Mouse (Mus musculus): Measurements from ENCODE around the gene Frat2. TPM values are rescaled to one million over a fixed set of nuclear protein-coding genes. Genes with fewer than 3 reads are reported as not detected.

The Frat2 gene
- polyA plus RNA-seq, 1 experiment from 2014 or later, result 11.7 TPM

DNA sequence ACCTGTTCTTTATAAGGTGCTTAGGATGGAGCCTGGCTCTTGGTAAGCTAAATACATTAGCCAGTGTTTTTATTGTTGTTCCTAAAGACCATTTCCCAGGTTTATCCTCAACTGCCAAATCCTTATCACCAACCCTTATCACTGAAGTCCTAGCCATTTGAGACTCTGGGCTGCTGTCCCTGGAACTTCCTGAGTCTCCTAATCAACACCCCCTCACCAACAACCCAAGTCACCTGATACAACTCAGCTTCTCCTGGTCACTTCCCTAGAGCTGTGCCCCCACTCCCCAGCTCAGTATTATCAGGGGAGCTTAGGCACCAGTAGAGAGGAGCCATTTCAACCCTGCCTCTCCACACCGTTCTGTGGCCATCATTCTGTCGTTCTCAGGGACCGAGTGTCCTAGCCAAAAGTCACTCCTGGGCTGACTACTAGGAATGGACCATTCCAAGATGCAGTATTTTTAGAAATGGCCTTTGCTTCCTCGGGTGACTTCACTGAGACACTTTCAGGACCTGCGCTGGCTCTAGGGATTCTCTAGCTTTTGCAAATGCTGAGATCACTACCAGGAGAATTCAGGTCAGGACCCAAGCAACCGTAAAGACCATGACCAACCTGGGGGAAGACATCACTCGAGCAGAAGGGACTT, 6.7 kb downstream of the Frat2 start:
- Histone ChIP-seq H3K9me3 (no peaks in the 10 kb centered on the region), H3K36me3 (no peaks in the 10 kb centered on the region), H3K4me1 (replicated peaks) (peaks cover 14% of the 10 kb centered on the region), H3K4me3 (no peak overlapping the region), H3K4me2 (no peak overlapping the region), H3K9ac (no peak overlapping the region), H3K27me3 (no peaks in the 10 kb centered on the region), H3K27ac (replicated peaks) (no peak overlapping the region)
- no peak for ATAC-seq (ENCODE audit: low read depth)
- 83% methylated on average over 7 of the region's 7 CpGs for WGBS

DNA sequence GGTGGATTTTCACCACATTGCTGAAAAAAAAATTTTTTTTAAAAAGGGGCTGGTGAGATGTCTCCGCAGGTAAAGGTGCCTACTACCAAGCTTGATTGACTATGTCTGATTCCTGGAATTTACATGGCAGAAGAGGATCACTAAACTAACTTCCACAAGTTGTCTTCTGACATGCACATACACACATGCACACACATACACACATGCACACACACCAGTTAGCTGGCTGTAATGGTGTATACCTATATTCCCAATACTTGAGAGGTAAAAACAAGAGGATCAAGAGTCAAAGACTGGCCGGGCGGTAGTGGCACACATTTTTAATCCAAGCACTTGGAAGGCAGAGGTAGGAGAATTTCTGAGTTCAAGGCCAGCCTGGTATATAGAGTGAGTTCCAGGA, 8.2 kb downstream of the Frat2 start:
- 95% methylated on average over 3 of the region's 3 CpGs for WGBS
- Histone ChIP-seq H3K27ac (replicated peaks) (no peak overlapping the region), H3K27me3 (no peaks in the 10 kb centered on the region), H3K9ac (no peak overlapping the region), H3K36me3 (no peaks in the 10 kb centered on the region), H3K4me1 (replicated peaks) (peaks cover 15% of the 10 kb centered on the region), H3K4me2 (no peak overlapping the region), H3K9me3 (no peaks in the 10 kb centered on the region), H3K4me3 (no peak overlapping the region)
- ATAC-seq (ENCODE audit: low read depth), result no peak

DNA sequence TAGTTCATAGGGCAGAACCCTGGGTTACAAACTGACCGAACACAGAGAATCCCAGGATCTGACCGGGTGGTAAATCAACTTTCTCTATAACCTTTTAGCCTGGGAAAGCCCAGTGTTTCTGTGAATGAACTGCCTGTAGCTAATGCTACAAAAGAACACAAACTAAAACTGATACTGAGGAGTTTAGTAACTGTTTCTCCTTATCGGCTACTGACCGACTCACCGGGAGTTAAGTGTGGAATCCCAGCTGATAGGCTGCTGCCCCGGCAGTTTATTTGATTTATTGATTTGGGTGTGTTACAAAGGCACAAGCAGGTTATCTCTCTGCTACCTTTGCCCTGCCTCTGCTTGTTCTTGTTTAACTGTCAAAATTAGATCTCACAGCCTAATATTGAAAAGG, 9.1 kb downstream of the Frat2 start:
- Histone ChIP-seq H3K4me3 (no peak overlapping the region), H3K4me2 (no peak overlapping the region), H3K27me3 (0 out of 2 replicates have a peak, but pooled peaks cover under 1% of the 10 kb centered on the region), H3K36me3 (no peaks in the 10 kb centered on the region), H3K9ac (no peak overlapping the region), H3K9me3 (no peaks in the 10 kb centered on the region), H3K4me1 (replicated peaks) (peaks cover 15% of the 10 kb centered on the region), H3K27ac (replicated peaks) (no peak overlapping the region)
- ATAC-seq (ENCODE audit: low read depth), result no peak
- WGBS, result 63% methylated on average over 6 of the region's 6 CpGs

DNA sequence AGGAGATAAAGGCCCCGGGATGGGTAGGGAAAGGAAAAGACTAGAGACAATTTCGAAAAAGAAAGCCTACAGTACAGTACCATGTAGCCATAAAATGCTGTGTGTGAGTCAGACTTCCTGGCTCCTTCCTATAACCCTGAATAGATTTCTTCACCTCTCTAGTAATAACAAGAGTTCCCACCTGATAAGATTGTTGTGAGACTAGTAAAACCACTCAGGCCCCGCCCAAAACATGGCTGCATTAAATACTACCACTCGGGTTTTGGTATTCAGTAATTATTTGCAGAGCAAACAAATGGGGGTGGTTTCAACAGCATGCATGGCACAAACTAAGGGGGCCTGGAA, 10.0 kb downstream of the Frat2 start:
- Histone ChIP-seq H3K4me1 (replicated peaks) (peaks cover 23% of the 10 kb centered on the region), H3K27ac (replicated peaks) (no peak overlapping the region), H3K4me2 (no peak overlapping the region), H3K9me3 (no peaks in the 10 kb centered on the region), H3K4me3 (no peak overlapping the region), H3K27me3 (peaks cover 6% of the 10 kb centered on the region; the same call in 1 of the 2 replicates), H3K36me3 (no peaks in the 10 kb centered on the region), H3K9ac (no peak overlapping the region)
- WGBS, result 71% methylated on average over 4 of the region's 4 CpGs
- no peak for ATAC-seq (ENCODE audit: low read depth)

DNA sequence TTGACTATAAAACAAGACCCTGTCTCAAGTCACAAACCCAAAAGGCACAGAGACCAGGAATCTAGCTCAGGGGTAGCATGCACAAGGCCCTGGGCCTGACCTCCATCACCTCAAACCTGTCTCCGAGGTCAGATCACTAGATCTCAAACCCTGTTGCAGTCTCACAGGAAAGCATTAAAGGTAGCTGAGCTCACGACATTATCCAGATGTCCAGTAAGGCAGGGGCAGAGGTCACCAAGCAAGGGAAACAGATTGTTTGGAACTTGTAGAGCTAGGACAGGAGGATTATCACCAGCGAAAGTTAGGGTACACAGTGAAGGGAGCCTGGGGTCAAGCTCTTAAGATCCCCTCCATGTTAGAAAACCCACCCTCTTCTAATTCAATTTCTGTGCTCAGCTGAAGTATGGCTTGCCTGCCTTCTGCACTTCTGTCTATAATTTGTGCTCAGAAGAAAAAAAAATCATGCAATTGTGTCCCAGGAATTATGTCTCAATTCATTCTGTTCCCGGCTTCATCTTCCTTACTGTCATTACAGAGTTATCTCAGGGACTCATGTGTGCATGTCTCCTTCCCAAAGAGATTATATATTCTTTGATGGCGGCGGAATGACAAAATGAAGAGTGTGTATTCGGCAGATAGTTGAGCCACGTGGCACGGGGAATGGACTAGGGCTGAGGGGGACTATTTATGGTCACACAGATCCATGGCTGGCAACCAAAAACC, 10.6 kb downstream of the Frat2 start:
- Histone ChIP-seq H3K9me3 (no peaks in the 10 kb centered on the region), H3K27me3 (peaks cover 11% of the 10 kb centered on the region; the same call in 1 of the 2 replicates), H3K27ac (replicated peaks) (no peak overlapping the region), H3K36me3 (no peaks in the 10 kb centered on the region), H3K4me1 (replicated peaks) (peaks cover 29% of the 10 kb centered on the region), H3K4me2 (no peak overlapping the region), H3K4me3 (no peak overlapping the region), H3K9ac (no peak overlapping the region)
- 78% methylated on average over 9 of the region's 9 CpGs for WGBS
- no peak for ATAC-seq (ENCODE audit: low read depth)

DNA sequence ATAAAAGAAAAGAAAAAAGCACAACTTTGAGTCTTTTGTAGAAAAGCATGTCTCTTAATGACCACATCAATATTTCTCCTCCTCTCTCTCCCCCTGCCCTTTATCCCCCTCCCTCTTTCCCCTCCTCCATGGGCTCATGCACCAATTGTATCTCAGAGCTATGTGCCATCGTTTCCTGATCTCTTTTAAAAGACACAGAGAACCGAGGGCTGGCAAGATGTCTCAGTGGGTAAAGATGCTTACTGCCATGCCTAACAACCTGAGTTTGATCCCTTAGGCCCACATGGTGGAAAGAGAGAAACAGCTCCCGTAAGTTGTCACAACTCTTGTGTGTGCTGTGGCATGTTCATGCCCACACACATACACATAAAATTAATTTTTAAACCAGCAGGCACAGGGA, 11.2 kb downstream of the Frat2 start:
- Histone ChIP-seq H3K27ac (replicated peaks) (no peak overlapping the region), H3K4me3 (no peak overlapping the region), H3K9ac (no peak overlapping the region), H3K4me2 (no peak overlapping the region), H3K9me3 (no peaks in the 10 kb centered on the region), H3K27me3 (peaks cover 11% of the 10 kb centered on the region; the same call in 1 of the 2 replicates), H3K4me1 (replicated peaks) (peaks cover 35% of the 10 kb centered on the region), H3K36me3 (no peaks in the 10 kb centered on the region)
- WGBS, result 54% methylated on average over 3 of the region's 3 CpGs
- no peak for ATAC-seq (ENCODE audit: low read depth)

DNA sequence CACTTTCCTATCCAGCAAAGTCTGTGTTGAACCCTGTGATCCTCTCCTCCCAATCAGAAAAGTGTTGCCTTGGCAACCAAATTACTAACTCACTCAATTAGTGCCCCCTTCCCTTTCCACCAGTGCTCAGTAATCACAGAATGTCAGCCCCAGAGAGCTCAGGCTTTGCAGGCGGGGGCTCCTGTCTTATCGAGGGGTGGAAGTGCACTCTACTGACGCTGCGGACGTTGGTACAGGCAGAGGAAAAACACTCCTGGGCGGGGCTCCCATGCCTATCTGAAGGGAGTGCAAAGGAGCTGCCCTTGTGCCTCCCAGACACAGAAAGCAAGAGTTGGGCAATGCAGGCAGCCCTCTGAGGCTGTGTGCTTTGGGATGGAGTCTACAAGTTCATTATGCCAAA, 12.1 kb downstream of the Frat2 start:
- Histone ChIP-seq H3K36me3 (no peaks in the 10 kb centered on the region), H3K9ac (peak overlapping the region; percentile 43; the same call in 1 of the 2 replicates), H3K27me3 (peaks cover 11% of the 10 kb centered on the region; the same call in 1 of the 2 replicates), H3K4me1 (replicated peaks) (peaks cover 44% of the 10 kb centered on the region), H3K27ac (replicated peaks) (peak overlapping the region; percentile 59), H3K4me3 (peak overlapping the region; percentile 10; the same call in 1 of the 2 replicates), H3K4me2 (peak overlapping the region; percentile 45), H3K9me3 (no peaks in the 10 kb centered on the region)
- ATAC-seq (ENCODE audit: low read depth), result peak; percentile 46; the same call in 1 of the 2 replicates
- 4% methylated on average over 6 of the region's 6 CpGs for WGBS

DNA sequence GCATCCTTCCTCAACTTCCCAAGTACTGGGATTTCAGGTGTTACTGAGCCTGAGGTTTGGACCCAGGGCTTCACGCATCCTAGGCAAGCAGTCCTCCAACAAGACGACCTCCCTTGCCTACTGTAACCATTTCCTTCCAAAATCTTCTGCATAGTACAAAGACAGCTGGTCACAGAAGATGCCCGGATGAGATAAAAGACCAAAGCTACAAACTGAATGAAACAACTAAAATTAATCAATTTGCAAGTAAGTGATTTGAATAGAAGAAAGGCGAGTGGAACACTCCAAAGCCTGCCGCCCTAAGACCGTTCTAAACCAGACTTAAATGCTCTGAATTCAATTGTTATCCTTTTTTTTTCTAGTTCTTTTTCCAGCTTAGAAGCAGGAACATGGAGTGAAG, 12.5 kb downstream of the Frat2 start:
- peaks cover 11% of the 10 kb centered on the region; the same call in 1 of the 2 replicates for H3K27me3 ChIP-seq
- no peaks in the 10 kb centered on the region for H3K36me3 ChIP-seq
- no peak overlapping the region for H3K27ac ChIP-seq (replicated peaks)
- no peaks in the 10 kb centered on the region for H3K9me3 ChIP-seq
- H3K4me3 ChIP-seq, result no peak overlapping the region
- peak overlapping the region; percentile 43; the same call in 1 of the 2 replicates for H3K9ac ChIP-seq
- no peak for ATAC-seq (ENCODE audit: low read depth)
- H3K4me2 ChIP-seq, result peak overlapping the region; percentile 45; the same call in 1 of the 2 replicates
- H3K4me1 ChIP-seq (replicated peaks), result peaks cover 47% of the 10 kb centered on the region
- WGBS, result 56% methylated on average over 6 of the region's 6 CpGs

DNA sequence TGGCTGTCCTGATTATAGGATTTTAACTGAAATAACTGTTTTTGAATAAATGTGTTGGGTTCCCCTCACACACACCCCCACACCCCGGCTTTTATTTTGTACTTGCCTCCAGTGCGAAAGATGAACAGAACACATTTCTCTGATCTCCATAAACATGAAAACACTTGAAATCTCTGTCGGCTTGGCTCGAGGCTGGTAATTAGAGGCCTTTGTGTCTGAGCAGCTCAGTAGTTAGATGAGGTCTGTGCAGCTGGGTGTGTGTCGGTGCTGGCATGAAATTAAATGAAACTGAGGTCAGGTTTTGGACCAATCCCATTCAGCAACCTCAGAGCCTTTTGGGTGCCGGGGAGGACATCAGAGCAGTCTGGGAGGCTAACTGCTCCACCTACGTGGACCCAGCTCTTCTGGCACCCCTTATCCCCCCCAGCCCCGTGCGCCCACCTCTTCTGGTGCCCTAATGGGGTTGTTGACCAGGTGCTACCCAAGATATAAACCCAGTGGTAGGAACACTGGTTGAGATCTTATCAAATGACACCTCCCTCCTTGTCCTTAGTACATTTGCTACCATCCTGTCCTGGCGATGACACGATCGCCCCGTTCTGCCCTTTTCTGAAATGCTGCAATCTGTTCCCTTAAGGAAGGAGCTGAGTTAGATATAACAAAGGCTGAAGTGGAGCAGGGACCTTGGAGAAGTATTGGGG, 15.3 kb downstream of the Frat2 start:
- H3K4me2 ChIP-seq, result peak overlapping the region; percentile 94
- peak overlapping the region; percentile 92 for H3K9ac ChIP-seq
- peak overlapping the region; percentile 82 for H3K4me3 ChIP-seq
- peaks cover 11% of the 10 kb centered on the region; the same call in 1 of the 2 replicates for H3K27me3 ChIP-seq
- no peaks in the 10 kb centered on the region for H3K9me3 ChIP-seq
- H3K4me1 ChIP-seq (replicated peaks), result peaks cover 52% of the 10 kb centered on the region
- WGBS, result 62% methylated on average over 13 of the region's 13 CpGs
- no peak for ATAC-seq (ENCODE audit: low read depth)
- no peaks in the 10 kb centered on the region for H3K36me3 ChIP-seq
- H3K27ac ChIP-seq (replicated peaks), result peak overlapping the region; percentile 75

DNA sequence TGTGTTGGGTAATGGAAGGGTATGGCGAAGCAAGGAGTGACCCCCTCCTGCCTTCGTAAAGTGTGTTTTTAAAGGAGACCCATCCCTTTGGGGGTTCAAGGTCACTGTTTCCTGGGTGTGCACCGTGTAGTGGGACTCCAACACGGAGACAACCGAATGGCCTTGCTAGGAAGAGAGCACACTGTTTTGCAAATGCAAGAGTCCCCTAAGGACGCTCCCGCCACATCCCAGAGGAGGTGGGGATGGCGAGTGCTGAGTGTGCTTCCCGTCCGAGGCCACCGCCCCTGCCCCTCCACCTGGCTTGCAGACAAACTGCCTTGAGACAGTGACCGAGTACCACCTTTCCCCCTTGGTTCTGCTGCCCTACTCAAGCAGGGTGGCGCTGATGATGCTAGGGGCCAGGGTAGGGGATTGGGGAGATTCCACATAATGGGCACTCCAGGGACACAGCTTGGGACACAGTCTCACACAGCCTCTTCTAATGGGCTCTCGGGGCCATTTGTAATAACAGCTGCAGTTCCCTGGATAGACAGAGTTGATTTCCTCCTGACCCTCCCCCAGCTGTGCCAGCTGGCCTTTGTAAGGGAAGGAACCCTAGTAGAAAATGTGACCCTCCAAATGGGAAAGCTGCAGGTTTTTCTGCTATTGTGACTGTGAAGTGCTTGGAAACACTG, 16.1 kb downstream of the Frat2 start:
- ATAC-seq (ENCODE audit: low read depth), result no peak
- Histone ChIP-seq H3K4me3 (peak overlapping the region; percentile 82), H3K4me1 (replicated peaks) (peaks cover 52% of the 10 kb centered on the region), H3K4me2 (peak overlapping the region; percentile 94), H3K36me3 (no peaks in the 10 kb centered on the region), H3K27ac (replicated peaks) (peak overlapping the region; percentile 75), H3K9ac (peak overlapping the region; percentile 92), H3K27me3 (peaks cover 11% of the 10 kb centered on the region; the same call in 1 of the 2 replicates), H3K9me3 (no peaks in the 10 kb centered on the region)
- WGBS, result 3% methylated on average over 14 of the region's 14 CpGs

DNA sequence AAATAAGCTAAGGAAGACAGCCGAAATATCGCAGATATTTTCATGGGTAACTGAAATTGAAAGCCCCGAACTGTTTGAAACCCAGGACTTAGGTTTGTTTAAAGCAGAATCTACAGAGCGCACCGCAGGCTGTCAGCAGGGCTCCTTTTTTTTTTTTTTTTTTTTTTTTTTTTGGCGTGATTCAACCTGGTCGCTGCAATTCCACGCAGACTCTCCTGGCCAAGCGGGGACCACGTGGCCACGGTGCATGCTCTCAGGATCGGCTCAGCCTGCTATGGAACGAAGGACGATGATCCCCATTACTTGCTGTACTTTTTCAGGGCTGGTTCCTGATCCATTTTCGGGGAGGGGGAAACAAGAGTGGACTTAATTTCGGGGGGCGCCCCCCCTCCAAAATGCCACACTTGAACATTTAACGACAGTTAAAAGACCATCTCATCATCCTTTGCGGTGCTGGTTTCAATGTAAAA, 16.8 kb downstream of the Frat2 start:
- Histone ChIP-seq H3K27me3 (peaks cover 11% of the 10 kb centered on the region; the same call in 1 of the 2 replicates), H3K9ac (peak overlapping the region; percentile 92), H3K9me3 (no peaks in the 10 kb centered on the region), H3K4me1 (replicated peaks) (peaks cover 52% of the 10 kb centered on the region), H3K4me3 (peak overlapping the region; percentile 82), H3K4me2 (peak overlapping the region; percentile 94), H3K27ac (replicated peaks) (peak overlapping the region; percentile 94), H3K36me3 (no peaks in the 10 kb centered on the region)
- no peak for ATAC-seq (ENCODE audit: low read depth)
- WGBS, result under 1% methylated on average over 19 of the region's 19 CpGs

Measured in neural tube, embryonic 13.5 days (tissue).